Mouse (Mus musculus): ENCODE results near the gene Mmachc. TPM values are rescaled to one million over a fixed set of nuclear protein-coding genes. Genes with fewer than 3 reads are reported as not detected.

Mmachc gene
- 14.8 TPM for polyA plus RNA-seq (2014; fragmentation: Illumina TruSeq; extraction: RNeasy Lipid Tissue Mini Kit (QIAGEN cat#74804); ENCODE audit: low replicate concordance)

DNA sequence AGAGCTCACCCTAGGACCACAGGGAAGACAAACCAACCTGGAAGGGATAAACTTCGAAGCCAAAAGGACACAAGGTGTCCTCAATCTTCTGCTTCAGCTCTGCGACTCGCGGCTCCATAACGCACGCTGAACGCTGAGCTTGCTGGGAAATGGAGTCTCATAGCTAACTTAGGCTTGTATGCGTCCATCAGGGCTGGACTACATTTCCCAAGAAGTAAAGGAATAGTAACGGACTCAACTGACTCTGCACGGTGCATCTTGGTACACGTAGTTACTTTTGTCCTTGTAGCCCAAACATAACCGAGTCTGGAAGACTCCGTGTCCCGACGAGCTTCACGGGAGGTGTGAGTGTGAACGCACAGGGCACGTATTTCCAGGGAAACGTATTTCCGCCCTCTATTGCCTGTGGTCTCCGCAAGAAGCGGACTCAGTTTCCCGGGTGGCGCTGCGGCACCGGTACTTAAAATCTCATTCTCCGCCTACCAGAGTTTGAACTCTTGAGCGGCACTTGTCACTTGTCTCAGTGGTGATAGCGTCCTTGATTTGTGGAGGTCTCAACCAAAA, at the start of gene Mmachc, which contains the start of gene Ccdc163:
Mmachc (minus strand) TSS at position 206 of the 564 bp plus-strand sequence.
Ccdc163 (plus strand) TSS at position 309 of the 564 bp plus-strand sequence.

DNA sequence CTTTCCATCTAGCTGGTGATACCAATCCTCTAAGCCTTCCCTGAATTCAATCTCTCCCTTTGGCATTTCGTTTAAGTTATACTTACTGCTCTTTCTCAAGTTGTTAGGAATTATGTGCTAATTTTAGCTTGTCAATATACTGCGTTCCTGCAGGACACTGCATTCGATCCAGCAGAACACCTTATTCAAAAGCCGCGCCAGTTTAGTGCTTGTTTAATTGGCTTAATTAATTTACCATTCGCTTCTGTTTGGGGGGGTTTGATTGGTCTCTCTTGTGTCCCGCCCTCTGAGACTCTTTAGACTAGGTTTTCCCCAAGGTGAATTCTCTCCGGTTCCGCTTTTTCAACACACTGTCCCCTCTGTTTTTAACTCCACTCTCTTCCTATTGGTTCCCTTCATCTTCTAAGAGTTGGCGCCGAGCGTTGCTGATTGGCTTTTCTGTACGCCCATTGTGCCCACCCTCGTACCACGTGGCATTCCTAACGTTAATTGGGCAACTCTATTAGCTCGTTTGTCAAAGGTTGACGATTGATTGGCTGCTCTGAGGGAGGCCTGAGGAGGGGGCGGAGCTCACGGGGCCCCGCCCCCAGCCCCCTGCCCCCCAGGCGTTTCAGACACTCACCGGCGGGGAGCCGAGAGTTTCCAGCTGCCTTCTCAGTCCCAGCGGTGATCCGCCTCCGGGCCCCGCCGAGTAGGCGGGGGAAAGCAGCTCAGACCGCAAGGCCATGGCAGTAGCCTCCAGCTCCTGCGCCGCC, 12.3 kb upstream of the Mmachc start, which contains the start of gene Tesk2:
Tesk2 (plus strand) TSS at position 606 of the 755 bp plus-strand sequence.

DNA sequence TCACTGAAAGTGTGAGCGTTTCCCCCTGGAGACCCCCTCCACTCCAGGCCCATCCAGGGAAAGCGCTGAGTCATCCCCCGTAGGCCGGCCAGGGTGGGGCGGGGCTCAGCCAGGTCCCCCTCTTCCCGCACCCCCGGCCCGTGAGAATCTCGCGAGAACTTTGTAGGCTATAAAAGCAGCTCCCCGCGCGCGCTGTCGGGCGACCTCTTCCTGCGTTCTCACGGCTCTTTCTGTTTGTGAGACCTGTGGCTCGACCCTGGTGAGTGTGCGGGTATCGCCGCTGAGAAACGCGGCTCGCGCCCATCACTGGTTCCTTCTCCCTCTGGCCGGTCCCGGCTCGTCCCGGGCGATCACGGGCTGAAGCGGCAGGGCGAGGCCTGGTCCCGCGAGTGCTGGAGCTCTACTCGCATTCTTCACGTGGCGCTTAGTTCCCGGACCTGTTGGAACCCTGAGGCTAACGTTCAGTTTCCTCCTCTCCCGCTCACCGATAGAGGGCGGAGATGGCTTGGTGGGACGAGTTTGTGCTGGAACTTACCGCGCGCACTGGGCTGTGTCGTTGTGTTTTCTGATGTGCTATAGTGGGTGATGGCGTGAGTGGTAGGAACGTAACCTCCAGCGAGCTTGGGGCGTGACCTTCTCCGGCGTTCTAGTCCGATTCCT, 22.7 kb downstream of the Mmachc start, which contains the start of gene Prdx1:
Prdx1 (plus strand) TSS at position 143 of the 660 bp plus-strand sequence.

Other genes with a start within 250 kb of the Mmachc start
- gene Mast2, start 244.2 kb downstream of the Mmachc start, polyA plus RNA-seq (2014; fragmentation: Illumina TruSeq; extraction: RNeasy Lipid Tissue Mini Kit (QIAGEN cat#74804); ENCODE audit: low replicate concordance) = 26.9 TPM
- 16.1 TPM for gene Ipp, start 200.9 kb downstream of the Mmachc start, polyA plus RNA-seq (2014; fragmentation: Illumina TruSeq; extraction: RNeasy Lipid Tissue Mini Kit (QIAGEN cat#74804); ENCODE audit: low replicate concordance)
- 88.8 TPM for gene Tmem69, start 152.5 kb downstream of the Mmachc start, polyA plus RNA-seq (2014; fragmentation: Illumina TruSeq; extraction: RNeasy Lipid Tissue Mini Kit (QIAGEN cat#74804); ENCODE audit: low replicate concordance)
- gene Gpbp1l1, start 150.7 kb downstream of the Mmachc start, polyA plus RNA-seq (2014; fragmentation: Illumina TruSeq; extraction: RNeasy Lipid Tissue Mini Kit (QIAGEN cat#74804); ENCODE audit: low replicate concordance) = 127 TPM
- gene Ccdc17, start 111.8 kb downstream of the Mmachc start, polyA plus RNA-seq (2014; fragmentation: Illumina TruSeq; extraction: RNeasy Lipid Tissue Mini Kit (QIAGEN cat#74804); ENCODE audit: low replicate concordance) = 4.0 TPM
- 107 TPM for gene Nasp, start 80.5 kb downstream of the Mmachc start, polyA plus RNA-seq (2014; fragmentation: Illumina TruSeq; extraction: RNeasy Lipid Tissue Mini Kit (QIAGEN cat#74804); ENCODE audit: low replicate concordance)
- 749 TPM for gene Akr1a1, start 56.7 kb downstream of the Mmachc start, polyA plus RNA-seq (2014; fragmentation: Illumina TruSeq; extraction: RNeasy Lipid Tissue Mini Kit (QIAGEN cat#74804); ENCODE audit: low replicate concordance)
- 6,887 TPM for gene Prdx1, start 22.9 kb downstream of the Mmachc start, polyA plus RNA-seq (2014; fragmentation: Illumina TruSeq; extraction: RNeasy Lipid Tissue Mini Kit (QIAGEN cat#74804); ENCODE audit: low replicate concordance)
- gene Ccdc163, start 103 bp upstream of the Mmachc start, polyA plus RNA-seq (2014; fragmentation: Illumina TruSeq; extraction: RNeasy Lipid Tissue Mini Kit (QIAGEN cat#74804); ENCODE audit: low replicate concordance) = 9.4 TPM
- gene Tesk2, start 12.5 kb upstream of the Mmachc start, polyA plus RNA-seq (2014; fragmentation: Illumina TruSeq; extraction: RNeasy Lipid Tissue Mini Kit (QIAGEN cat#74804); ENCODE audit: low replicate concordance) = 11.7 TPM
- 2.6 TPM for gene Toe1, start 99.2 kb upstream of the Mmachc start, polyA plus RNA-seq (2014; fragmentation: Illumina TruSeq; extraction: RNeasy Lipid Tissue Mini Kit (QIAGEN cat#74804); ENCODE audit: low replicate concordance)
- not detected for gene Mutyh, start 99.3 kb upstream of the Mmachc start, polyA plus RNA-seq (2014; fragmentation: Illumina TruSeq; extraction: RNeasy Lipid Tissue Mini Kit (QIAGEN cat#74804); ENCODE audit: low replicate concordance)
- 0.30 TPM for gene Hpdl, start 113.3 kb upstream of the Mmachc start, polyA plus RNA-seq (2014; fragmentation: Illumina TruSeq; extraction: RNeasy Lipid Tissue Mini Kit (QIAGEN cat#74804); ENCODE audit: low replicate concordance)
- gene Zswim5, start 169.0 kb upstream of the Mmachc start, polyA plus RNA-seq (2014; fragmentation: Illumina TruSeq; extraction: RNeasy Lipid Tissue Mini Kit (QIAGEN cat#74804); ENCODE audit: low replicate concordance) = 9.9 TPM

All from small intestine, adult 10 weeks (tissue).